Mouse (Mus musculus) granulocyte monocyte progenitor cell, adult 5-6 weeks (primary cell): ENCODE data around the gene Dnajc2. TPM values are rescaled to one million over a fixed set of nuclear protein-coding genes. Genes with fewer than 3 reads are reported as not detected.

ENCODE experiments used
- ATAC-seq: replicated peaks from 2 replicates; pipeline ENCODE4 v1.8.0; 2016; ENCODE audit warnings: mild to moderate bottlenecking, moderate TSS enrichment, inconsistent platforms; ENCODE audit not compliant: poor library complexity, severe bottlenecking
- total RNA-seq, 2 experiments: library from RNA; stranded (forward) in 1 of 2; stranded (reverse) in 1 of 2; fragments of 200-712, 200-1000 nt in 1 of 2; fragments of >200 nt in 1 of 2; fragmentation: Nextera tagmentation in 1 of 2; gene quantifications; 2 replicates each; pipeline ENCODE4 v1.2.3; 2014 to 2017

Gene Dnajc2
- total RNA-seq (2014; fragmentation: Nextera tagmentation) (92.1 and 94.1 TPM in 2 replicates), total RNA-seq (2017) (190 and 213 TPM in 2 replicates)

DNA sequence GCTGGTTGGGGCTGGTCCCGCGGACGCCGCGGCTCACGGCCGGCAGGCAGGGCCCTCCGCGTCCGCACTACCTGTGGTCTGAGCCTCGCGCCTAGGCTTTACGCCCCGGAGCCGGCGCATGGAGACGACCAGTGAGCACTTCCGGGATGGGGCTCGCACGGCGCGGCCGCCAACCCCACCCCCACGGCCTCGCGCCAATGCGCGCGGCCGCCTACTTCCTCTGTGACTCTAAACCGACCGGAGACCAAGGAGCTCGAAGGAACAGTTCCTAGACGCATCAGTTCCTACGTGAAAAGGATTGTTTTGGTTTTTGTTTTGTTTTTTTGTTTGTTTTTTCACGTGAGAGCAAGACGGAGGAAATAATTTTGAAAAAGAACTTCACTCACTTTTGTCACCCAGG, at the start of gene Dnajc2, which contains the start of gene Psmc2:
TSS of gene Dnajc2 (minus strand) at position 199 of the 400 bp plus-strand sequence.
TSS of gene Psmc2 (plus strand) at position 231 of the 400 bp plus-strand sequence.
- ATAC-seq: peak; percentile 85

DNA sequence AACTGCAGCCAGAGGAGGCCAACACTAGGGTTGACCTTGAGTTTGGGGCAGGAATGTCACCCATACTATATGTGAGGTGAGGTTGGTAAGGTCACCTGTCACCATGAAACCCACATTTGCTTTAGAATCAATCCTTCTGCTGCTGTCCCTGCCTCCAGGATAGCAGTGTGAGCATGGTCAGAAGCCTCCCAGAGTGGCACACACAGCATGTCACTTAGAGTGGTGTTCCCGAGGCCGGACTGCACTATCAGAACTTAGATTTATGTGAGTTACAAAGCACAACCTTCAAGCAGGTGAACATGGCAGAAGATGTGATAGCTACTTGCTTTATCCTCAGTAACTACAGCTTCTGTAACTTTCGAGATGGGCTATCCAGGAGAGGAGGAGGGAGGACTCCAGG, 46.7 kb upstream of the Dnajc2 start:
- ATAC-seq: no peak

DNA sequence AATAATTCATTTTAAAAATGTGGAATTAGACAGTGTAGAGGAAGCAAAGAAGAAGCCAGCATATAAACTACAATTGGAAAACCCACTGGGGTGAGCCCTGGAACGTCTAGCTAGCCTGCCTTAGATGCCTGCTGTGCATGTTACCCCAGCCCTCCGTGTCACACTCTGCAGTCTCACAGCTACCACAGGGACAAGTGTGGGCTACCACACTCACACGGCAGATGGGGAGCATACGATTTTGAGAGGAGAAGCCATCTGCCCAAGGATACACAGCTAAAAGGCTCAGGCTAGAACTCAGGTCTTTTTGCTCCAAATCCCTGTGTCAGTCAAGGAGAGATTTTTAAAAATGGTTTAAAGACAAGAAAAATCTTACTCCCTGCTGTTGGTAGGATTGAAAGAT, 43.8 kb upstream of the Dnajc2 start:
- ATAC-seq: no peak

DNA sequence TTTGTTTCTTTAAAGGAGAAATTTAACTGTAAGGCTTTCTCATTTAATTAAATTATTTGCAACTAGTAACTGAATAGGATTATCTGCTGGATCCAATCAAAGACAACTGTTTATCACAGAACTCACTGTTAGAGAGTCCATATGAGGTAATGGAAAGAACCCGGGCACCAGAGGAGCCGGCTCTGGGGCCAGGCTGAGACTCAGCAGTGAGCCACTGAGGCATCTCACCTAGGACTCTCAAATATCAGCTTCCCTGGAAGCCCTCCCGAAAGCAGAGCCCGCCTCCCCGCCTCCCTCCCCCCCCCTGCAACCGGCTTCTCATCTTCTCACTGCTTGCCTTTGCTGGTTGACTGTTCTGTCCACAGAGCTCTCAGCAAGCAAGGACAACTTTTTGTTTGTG, 42.6 kb upstream of the Dnajc2 start:
- ATAC-seq: no peak

DNA sequence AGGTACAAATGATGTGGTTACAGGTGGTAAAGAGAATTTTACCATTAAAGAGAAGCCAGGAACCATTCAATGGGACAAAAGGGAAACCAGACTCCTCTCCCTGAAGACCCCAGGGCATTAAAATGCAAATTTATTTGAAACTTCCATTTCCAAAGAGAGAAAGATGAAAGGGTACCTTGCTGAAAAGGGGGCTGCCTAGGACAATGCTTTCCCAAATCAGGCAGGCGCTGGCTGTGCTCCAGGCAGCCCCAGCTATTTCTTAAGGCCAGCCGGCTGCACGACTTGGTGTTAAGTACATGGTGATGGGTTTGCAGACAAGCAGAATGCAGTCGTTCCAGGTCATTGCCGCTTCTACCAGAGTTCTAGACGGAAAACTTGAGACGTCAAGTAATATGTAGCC, 41.3 kb upstream of the Dnajc2 start:
- ATAC-seq: no peak

DNA sequence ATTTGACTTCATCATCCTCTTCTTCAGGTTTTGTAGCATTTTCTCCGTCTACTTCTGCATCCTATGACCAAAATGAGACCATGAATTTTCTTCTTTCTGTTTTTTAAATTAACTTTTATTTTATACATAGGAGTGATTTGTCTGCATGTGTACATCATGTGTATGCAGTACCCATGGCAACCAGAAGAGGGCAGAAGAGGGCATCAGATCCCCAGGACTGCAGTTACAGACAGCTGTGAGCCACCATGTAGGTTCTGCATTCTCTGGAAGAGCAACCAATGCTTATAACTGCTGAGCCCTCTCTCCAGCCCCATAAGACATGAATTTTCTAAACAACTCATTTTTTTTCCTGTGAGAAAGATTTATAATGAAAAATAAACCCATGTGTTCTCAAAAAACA, 28.9 kb upstream of the Dnajc2 start:
- ATAC-seq: peak; percentile 81

DNA sequence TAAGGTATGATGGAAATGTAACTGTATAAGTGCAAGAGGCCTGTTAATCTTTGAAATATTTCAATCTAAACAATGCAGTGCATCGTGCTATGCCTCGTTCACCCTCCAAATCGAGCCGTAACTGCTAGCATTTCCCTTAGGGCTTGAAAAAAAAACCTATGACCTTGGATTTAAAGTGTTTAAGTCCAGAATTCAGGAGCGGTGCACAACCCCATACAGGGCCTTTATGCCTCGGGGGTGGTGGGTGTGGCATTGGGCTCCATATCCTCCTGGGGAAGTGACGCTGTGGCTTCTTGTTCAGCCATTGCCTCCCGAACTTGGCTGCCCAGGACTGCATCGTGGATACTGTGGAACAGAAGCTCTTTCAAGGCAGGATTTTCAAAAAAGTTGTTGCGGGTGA, 25.9 kb upstream of the Dnajc2 start:
- no peak for ATAC-seq

DNA sequence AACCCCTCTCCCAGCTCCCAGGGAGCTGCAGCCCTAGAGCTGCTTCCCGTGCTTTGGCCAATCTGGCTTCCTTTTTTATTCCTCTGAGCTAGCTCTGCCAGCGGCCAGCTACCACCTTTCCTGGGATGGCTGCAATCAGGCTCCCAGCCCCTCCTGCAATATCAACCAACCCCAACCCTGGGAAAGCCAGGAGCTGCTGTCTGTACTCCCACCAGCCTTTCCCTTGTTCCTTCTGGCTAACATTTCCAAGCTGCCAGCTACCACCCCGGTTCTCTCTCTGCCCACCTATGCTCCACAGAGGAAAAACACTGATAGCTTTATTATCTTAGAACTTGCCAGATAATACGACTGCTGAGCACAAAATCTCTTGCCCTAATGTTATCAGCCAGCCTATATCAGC, 19.8 kb upstream of the Dnajc2 start:
- no peak for ATAC-seq

DNA sequence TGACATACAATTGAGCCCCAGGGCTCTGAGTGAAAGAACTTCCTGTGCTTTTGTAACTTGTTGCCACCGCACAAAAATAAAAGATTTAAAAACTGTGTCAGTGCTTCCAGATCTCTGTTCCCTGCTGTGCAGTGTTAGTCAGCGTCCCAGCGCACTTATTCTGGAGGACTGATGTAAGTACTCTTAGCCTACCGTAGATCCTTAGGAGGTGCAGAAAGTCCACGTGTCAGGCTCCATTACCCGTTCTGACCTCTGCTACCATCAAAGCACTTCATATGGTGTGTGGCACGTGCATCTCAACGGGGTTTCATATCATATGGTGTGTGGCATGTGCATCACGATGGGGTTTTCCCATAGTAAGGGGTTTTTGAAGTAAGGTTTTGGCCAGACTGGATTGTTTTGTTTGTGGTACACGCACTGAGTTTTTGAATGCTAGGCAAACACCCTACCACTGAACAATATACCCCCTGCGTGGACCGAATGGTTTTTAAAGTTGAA, 18.7 kb upstream of the Dnajc2 start:
- no peak for ATAC-seq

DNA sequence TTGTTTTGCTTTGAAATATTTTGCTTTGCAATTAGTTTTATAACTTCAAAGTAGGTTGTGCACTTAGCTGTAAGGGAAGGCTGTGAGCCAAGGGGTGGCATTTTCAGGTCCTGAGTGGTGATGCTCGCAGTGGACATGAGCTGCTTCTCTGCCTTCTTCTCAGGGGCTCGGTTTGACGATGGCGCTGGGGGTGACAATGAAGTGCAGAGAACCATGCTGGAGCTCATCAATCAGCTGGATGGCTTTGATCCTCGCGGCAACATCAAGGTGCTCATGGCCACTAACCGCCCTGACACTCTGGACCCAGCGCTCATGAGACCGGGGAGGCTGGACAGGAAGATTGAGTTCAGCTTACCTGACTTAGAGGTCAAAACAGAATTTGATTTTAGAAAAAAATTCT, 17.9 kb upstream of the Dnajc2 start:
- ATAC-seq: no peak

DNA sequence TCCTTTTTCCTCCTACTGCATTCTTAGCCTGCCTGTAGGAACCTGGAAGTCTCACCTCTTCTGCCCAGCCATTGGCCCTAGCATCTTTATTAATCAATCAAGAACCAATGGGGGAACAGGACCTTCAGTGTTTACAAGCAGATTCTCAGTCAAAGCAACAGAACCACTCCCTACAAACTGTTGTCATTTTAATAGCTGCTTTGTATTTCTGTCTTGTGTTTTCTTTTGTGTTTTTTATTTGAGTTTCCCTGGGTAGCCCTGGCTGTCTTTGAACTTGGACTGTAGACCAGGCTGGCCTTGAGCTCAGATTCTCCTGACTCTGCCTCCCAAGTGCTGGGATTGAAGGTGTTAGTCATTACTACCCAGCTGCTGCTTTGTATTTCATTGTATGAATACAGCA, 7.1 kb upstream of the Dnajc2 start:
- no peak for ATAC-seq

DNA sequence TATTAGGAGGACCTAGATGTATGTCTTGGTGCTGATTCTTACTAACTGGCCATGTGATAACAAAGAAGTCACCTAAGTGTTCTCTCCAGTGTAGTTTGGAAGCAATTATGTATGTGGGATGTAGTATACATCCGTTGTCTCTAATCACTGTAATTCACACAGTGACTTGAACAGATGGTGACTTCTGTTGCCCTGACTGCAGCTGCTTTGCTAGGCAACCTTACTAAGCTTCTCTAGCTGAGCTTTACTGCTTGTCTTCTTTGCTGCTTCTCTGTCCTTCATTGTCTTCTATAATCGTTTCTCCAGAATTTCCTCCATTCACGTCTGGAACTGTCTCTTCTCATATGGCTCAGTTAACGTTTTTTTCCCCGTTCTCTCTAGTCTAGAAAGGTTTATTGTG, 4.0 kb upstream of the Dnajc2 start:
- ATAC-seq: no peak

DNA sequence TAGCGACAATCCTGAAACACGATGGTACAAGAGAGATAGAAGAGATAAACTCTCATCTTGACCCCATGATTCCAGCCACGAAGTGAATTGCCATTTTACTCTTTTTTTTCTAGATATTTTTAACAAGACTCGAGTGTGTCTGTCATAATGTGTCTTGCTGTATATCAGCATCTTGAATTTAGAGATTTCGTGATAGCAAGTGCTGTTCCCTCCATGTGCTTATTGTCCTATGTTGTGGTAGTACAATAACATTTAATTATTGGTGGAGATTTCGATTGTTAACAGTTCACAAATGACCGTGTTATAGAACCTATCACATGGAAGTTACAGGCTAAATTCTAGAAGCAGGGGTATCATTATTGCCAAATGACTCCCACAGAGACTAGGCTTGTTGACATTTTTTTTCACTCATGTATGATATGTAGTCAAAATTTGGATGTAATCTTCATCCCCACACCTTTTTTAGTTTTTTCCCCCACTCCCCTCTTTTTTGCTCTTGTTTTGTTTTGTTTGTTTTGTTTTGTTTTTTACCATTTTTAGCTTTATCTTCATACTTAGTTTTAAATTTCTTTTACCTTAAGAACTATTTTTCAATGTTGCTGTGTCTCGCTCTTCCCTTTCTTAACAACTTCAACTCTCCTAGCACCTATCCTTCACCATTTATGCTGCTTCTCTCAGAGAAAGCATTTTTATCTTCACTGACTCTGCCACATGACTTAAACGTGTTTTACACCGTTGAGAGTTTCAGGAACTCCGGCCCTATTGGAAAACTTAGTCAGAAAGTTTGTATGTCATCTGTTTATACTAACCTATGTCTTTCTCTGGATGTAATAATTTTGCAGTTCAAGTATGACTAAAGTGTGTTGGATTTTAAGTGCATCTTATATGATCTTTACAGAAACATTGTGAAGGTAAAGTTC, 2.4 kb upstream of the Dnajc2 start:
- no peak for ATAC-seq

DNA sequence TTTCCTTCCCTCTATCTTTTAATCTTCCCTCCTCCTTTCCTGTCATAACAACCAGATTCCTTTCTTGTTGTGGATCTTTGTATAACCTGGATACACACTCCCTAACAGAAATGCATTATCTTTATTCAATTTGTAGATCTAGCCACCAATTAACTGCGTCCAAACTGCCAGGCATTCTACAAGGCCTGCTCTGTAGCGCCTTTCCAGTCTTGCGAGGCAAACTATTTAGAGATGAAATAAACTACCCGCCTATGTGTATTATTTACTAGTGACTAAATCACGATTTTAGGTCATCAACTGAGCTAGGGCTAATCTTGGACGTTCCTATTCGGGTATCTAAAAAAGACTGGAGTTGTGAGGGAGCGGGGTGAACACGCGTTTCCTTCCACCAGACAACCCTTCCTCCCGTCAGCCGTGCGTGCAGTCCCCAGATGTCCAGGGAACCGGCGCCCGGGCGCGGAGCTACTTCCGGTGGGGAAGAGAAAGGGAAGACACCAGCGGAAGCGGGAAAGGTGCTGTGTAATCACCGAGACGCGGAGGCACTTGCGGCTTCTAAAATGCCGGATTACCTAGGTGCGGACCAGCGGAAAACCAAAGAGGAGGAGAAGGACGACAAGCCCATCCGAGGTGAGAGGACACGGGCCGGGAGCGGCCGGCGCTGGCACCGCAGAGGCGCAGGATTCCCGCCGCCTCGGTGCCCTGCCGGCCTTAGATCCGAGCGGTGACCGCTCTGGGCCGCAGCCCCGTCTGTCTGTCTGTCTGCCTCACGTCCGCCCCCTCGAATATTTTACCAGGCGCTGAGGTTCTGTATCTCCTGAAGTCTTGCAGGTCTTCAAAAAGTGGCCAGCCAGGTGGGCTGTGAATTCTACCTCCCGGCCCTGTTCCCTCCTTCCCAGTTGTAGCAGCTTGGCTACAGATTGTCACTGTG, 1.5 kb upstream of the Dnajc2 start:
- peak; percentile 85 for ATAC-seq

DNA sequence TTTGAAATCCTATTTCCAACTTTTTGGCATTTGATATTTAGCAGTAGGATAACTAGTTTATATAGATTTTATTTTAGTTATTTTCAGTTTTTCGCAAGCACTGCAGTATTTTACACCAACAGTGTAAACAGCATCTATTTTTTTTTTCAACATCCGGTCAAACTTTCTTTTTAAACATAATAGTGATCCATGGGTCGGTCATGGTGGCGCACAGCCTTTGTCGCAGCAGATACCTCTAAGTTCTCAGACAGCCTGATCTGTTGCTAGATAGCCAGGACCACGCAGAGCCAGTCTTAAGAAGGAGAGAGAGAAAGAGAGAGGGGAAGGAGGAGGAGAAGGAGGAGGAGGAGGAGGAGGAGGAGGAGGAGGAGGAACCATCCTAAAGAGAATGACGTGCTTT, 725 bp upstream of the Dnajc2 start:
- no peak for ATAC-seq

DNA sequence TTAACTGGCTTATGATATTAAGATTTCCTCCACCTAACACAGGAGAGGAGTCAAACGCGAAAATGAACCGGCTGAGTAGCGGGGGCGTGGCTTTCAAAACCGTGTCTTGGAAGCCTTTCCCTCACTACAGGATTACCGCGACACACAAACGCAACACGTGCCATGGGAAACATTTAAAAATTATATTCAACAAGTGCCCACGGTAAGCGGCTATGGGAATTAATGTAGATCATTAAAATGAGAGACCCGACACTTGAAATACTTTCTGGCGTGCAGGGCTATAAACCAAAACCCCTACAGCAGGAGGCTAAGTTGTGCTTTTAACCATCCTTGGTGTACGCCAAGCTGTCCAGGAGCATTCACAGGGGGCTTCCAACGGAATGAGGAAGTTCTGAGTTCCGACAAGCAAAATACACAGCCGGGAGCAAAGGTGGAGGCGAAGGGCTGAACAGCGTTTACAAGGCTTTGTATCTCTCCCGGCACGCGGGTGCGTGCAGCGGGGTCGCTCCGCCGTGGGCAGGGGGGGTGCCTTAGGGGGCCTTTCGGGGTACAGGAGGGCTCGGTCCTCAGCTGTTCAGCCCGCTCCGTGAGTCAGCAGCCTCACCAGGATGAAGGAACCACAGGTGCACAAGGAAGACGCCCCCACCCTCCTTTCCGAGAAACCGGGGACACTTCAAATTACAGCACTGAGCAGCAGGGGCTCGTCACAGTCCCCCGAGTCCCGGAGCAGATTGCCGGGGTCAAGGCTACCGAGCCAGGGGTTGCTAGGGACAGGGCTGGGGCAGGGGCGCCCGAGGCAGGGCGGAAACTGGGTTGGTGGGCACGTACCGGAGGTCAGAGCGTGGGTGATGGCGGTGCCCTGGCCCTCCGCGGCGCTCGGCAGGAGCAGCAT, 644 bp downstream of the Dnajc2 start:
- ATAC-seq: peak; percentile 43

DNA sequence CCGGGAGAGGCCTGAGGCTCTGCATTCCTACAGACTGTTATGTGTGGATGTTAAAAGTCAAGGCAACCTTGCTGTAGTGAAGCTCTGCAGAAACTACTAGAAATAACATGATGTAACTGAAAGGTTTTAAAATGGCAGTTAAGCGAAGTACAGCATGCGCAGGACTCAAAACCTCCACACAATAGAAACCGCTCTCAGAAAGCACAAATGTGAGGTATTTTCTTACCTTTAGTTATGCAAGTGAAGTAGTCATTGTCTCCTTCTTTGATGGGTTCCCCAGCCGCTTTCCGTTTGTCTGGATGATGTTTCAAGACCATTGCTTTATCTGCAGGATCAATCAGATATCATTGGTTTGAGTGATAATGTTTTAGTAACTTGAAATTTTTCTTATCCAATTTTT, 8.6 kb downstream of the Dnajc2 start:
- no peak for ATAC-seq

DNA sequence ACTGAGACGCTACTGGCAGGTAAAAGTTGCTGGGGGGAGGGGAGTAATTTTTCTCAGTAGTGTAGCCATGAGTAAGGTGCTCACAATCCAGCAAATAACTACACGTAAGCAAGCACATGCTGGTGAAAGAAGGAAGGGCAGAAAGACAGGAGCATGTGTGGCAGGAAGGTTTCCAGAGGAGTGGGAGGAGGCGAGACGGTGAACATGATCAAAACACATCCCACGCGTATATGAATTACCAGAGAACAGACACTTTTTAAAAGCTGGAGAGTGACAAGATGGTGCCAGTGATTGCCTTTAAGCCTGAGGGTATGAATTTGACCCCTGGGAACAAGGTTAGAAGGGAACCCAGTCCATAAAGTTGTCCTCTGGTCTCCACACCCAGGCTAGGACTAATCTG, 15.2 kb downstream of the Dnajc2 start:
- no peak for ATAC-seq

DNA sequence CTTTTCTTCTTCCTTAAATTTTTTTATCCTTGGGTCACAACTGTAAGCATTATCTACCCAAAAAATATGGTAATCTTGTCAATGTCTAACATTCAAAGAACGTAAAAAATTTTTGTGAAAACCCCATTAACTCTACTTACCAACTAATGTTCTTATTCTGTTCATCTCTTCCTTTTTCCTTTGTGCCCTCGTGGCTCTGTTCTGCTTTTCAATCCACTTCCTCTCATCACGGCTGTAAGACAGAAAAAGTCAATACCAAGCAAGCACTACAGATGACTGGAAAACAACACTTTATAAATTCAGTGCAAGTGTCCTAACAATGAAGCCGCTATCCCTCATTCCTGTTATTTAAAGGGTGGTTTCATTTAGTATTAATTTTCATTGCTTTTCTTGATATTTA, 16.5 kb downstream of the Dnajc2 start:
- peak; percentile 40; the same call in 1 of the 2 replicates for ATAC-seq

DNA sequence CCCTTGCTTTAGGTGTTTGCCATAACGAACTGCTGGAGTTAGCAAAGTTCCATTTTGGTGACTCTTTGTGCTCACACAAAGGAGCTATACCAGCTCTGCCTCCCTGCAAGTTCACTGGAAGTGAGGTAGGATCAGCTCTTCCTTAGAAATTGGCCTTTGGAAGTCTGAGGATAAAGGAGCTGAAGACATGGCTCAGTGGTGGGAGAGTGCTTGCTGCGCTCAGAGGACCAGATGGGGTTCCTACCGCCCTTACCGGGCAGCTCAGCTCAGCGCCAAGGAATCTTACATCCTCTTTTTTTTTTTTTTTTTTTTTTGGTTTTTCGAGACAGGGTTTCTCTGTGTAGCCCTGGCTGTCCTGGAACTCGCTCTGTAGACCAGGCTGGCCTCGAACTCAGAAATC, 39.1 kb downstream of the Dnajc2 start:
- ATAC-seq: no peak
